Mouse (Mus musculus): ENCODE measurements at regions not wholly inside any gene's neighbourhood (a gene's known extent, or its start where the extent isn't known, plus 50 kb on each side); places are given as distances from the start of the nearest gene placed in this dataset.

- no peak for TF ChIP-seq POLR2A (IDR thresholded peaks at IDR 0.05; ENCODE audit: low read depth, low read length)
- no peak for TF ChIP-seq CTCF (IDR thresholded peaks at IDR 0.05; ENCODE audit: extremely low read depth, insufficient read length, insufficient replicate concordance, low read depth, low read length)
These were observed 63.9 kb upstream of the Cfap46 start for GRCm38 (mm10) chr7:139747290-139748067.

Data from small intestine, adult 2 months (tissue).